Mouse (Mus musculus): ENCODE data around the gene Tmem232.

DNA sequence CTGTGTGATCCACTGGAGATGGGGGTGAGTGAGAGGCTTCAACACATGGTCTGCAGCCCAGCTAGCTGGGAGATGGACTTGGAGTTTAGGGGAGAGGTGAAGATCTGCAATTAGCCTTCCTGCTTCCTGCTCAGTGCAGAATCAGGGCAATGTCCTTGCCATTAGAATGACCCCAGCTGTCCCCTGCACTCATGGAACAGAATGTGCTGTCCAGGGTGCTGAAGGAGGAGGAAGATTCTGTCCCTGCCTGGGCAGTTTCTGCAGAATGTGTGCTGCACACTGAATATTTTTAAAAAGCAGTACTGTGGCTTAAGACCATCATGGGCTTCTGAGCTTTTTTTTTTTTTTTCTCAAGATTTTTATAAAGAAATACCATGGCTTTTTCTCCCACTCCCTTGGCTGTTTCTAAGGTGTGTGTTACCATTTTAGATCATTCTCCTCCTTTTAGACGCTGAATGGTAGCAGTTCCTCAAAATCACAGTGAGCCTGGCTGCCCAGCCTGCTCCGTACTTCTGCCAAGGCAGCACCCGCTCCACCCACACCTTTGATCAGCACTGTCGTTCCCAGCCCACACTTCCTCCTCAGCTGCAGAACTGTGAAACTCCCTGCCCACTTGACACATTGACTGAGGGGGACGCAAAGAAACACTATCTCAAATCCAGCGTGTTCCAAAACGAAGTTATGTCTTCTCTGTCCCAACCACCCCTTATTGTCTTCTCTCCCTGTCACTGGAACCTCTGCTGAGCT lies 170.4 kb downstream of the Tmem232 start:
- TF ChIP-seq CTCF (IDR thresholded peaks at IDR 0.05; ENCODE audit: control insufficient read depth, insufficient read depth, insufficient replicate concordance, low read depth, low read length) (no peak), POLR2A (IDR thresholded peaks at IDR 0.05; ENCODE audit: control insufficient read depth, low read depth, low read length) (no peak)

All from testis, adult 2 months (tissue).